Mouse (Mus musculus) thymus, postnatal 36 days (tissue): ENCODE measurements around the gene Evpl.

ENCODE experiments used
- DNase-seq, 2 experiments: peaks; one replicate each; pipeline ENCODE4 v3.0.0; 2022; ENCODE audit warnings: mixed read lengths in 2 of 2

The Evpl gene

DNA sequence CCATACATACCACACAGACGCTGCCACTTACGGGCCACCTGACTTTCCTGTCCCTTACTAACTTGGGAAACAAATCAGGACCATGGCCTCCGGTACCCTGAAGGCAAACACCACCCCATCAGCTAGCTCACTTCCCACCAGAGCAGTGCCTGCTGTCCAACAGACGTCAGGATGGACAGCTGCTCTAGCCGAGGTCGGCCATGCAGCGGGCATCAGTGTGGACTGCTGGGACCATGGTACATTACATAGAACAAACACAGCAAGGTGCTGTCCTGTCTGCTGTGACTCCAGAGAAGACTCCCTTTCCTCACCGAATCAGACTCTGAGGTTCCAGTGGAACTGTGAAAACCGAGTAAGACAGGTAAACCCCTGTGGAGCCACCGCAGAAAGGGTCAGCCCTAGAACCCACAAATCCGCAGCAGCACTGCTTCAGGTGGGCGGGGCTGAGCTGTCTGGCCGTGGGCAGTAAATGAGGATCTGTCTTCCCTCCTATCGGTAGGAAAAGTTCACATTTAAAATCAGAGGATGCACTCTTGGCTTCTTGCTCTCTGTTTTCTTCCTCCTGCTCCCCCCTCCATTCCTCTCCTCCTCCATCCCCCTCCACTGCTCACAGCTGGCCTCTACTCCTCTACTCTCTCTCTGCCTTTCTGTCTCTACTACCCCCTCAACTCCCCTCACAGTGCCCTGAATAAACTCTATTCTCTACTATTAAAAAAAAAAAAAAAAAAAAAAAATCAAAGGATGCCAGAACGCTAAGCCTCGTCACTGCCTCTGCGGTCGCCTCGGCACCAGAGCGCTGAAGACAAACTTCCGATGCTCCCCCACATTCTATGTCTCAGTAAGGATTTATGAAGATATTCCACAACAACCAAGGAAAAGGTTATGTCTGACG, 17.5 kb upstream of the Evpl start:
- no peak for DNase-seq

DNA sequence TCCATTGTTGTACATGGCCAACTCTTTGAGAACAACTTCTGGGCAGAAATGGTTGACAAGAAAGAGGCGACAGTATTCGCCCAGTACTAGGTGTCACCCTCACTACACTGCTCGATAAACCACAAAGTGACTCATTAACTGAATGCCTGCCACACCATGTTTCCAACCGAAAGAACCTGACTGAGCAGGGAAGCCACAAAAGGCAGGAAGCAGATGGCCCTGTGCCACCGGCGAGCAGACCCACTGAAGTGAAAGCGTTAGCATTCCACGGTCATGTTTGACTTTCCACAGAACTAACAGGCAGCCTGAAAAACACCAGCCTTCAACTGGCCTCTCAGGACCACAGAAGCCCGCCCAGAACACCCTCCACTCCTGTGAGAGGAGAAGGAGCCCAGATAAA, 16.8 kb upstream of the Evpl start:
- peak in 1 of 2 experiments; percentile 35 for DNase-seq

DNA sequence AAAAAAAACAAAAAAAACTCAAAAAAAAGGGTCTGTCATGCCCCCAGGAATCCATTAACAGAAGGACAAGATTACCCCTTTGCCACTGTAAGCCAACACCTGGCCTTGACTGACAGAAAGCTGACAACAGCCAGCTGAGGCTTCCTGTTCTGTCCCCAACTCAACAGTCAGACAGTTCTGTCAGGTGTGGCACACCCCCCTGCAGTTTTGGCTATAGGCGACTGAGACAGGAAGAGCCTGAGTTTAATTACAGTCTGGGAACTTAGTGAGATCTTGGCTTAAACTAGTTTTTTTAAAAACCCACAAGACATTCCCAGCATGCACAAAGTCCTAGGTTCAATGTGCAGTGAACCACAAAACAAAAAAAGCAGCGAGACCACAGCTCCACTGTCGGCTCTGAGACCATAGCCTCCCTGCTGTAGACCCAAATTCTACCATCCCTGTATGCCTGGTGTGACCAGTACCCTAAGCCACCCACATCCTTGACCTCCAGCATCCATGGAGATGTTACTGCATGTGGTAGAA, 15.3 kb upstream of the Evpl start:
- DNase-seq = peak; percentile 35 to 65

DNA sequence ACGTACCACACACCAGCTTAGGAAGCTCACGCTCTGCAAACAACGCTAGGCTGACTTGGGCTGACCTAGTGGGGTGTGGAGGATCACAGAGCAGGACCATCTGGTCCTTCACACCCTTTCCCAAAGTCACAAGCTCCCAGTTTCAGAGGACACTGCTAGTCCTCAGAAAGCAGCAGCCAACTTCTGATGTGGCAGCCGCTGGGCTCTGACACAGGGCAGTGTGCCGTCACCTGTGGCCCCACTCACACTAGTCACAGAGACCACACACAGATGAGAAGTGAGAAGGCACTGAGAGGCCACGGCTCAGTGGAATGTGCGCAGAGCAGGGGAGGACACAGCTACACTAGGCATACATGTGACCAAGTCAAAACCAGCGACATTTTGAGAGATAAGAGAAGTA, 13.0 kb upstream of the Evpl start:
- DNase-seq = no peak

DNA sequence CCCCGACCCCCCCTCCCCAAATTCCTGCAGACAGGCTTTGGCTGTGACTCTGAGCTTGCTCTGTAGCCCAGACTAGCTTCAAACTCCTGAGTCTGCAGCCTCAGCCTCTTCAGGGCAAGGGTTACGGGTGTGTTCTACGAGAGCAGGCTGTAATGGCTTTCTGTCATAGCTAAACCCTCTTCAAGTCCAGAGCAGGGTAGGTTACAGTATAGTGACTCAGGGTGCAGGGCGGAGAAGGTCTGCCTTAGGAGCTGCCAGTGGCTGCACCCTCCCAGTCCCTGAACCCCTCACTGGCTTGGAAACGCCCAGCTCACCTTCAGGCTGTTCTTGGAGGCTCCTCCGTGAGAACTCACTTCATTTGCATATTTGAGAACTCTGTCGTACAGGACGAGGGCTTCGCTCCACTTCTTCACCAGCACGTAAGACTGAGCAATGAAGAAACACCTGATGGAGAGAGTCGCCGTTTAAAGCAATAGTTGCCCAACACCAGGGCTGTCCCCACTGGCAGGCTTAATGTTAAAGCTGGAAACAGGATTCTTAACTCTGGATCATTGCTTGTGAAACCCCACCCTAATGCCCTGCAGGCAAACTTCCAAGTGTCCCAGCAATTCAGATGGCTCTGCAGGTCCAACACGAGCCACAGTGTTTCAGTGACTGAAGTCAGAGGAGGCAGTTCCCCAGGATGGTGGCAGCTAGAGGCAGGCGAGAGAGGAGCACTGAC, 9.8 kb upstream of the Evpl start:
- DNase-seq = no peak

DNA sequence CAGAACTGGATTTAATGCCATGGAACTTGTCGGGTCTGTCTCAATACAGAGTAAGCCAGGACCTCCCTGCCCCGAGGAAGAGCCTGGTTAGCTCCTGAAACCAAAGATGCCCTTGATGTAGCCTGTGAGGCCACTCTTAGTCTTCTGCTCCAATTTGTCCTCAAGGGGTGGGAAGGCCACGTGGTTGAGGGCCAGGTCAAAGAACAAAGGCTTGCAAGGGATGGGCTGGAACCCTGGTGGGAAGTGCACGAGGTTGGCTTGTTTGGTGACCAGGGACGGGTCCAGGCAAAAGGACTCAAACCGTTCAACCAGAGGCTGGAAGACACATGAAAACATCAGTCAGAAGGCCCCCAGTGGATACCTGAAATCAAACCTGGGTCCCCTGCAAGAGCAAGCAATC, 7.7 kb upstream of the Evpl start:
- no peak for DNase-seq

DNA sequence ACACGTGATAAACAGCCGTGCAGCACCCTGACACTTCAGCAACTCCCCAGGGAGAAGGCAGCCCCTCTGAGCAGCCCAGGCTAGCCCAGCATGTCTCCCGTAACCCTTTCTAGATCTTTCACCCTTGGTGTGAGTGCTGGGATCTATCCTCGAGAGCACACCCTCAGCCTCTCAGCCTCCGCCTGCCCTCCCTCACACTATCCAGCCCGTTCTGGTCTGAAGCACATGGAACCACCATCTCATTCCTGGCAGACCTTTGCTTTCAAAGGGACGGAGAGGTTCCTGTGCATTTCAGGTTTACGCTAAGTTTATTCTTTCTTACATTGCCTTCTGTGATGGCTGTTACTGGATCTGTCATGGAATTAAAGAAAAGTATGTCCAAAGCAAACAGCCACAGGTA, 6.7 kb upstream of the Evpl start:
- DNase-seq = no peak

DNA sequence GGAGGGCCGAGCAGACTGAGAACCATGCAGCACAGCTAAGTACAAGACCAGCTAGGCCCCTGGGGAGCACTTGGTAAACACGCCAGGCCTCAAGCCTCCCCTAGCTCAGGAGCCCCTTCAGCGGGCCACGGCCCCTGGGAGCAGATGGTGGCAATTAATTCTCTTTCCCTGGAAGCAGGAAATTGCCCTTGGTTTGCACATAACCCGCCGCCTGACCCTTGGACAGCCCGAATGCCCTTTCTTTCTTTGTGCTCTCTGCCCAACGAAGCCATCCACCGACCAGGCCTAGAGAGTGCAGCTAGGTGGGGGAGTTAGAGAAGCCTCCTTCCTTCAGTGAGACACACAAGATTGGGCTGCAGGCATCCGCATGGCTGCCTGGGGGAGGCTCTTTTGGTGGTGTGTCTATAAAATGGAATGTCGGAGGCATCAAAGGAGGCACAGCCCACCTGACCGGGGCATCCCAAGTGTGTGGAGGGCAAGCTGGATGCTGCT, 3.9 kb upstream of the Evpl start:
- DNase-seq = no peak

DNA sequence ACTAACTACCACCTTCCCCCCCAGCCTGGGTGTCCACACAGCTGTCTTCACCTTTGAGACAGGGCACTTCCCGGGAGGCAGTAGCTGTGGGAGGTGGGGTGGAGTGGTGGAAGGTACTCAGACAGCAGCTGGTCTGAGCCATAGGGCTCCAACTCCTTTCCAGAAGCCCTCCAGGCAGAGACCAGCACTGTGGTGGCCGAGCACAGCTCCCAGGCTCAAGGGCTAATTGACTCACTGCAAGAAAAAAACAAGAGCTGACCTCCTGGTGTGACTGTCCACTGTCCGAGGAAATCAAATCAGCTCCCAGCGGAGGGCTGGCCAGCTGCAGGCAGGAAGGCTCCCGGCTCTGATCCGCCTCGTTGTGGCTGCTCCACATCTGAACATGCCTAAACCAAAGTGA, 1.9 kb upstream of the Evpl start:
- no peak for DNase-seq

DNA sequence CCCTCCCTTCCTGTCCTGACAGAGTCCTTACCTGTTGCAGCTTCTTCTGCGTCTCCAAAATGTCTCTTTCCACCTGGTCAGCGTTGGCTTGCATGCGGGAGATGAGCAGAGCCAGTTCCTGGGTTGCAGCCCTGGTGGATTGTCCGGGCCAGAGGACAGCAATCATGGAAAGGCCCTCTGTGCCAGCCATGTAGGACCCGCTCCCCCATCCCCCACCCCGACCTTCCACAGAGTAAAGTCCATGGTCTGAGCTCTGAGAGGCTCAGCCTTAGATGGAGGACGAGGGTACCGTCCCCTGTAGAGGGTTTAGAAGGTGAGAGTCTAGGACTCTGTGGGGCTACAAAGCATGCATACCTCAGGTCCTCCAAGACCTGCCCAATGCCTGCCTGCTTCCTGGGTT, 3.0 kb downstream of the Evpl start:
- no peak for DNase-seq

DNA sequence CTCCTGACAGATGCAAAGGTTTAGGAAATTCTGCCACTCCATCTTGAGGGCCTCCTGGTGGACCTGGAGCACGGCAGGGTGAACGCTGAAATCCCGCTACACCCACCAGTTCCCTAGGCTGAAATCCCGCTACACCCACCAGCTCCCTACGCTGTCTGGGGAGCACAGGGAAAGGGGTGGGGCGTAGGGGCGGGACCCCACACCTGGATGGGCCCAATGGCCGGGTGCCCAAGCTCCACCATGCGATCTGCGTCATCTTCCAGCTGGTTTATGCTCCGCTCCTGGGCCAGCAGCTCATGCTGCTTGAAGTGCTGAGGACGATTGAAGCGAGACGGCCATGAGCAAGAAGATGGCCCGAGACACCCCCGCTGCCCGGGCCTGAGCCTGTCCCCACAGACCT, 5.5 kb downstream of the Evpl start:
- DNase-seq = no peak

DNA sequence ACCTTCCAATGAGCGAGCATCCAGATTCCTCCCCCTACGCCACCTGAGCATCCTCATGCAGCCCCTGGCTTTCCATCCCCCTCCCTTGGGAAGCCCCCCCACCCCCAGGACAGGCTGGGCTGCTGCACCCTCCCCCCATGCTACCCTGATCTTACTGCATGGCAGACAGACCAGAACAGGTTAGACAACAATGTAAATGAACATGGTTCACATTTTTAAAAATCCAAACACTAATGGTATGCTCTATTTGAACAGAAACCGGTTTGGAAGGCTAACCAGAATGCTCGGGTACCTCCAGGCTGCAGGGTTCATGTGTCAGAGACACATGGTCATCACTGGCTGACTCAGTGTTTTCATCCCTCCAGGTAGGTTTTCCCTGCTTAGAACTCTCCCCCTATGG, 9.2 kb downstream of the Evpl start:
- no peak for DNase-seq

DNA sequence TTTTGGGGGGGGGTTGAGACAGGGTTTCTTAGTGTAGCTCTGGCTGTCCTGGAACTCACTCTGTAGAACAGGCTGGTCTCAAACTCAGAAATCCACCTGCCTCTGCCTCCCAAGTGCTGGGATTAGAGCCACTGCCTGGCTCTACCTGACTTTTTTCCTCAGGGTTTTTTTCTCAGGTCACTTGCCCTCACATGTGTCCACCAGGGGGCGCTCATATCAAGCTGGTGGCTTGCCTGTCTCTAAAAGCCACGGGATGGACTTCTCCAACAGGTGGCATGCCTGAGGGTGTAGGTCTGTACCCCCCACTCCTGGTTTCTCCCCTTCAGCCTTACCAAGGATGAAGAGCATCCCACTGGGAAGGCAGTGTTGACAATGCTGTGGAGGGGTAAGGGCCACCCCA, 11.5 kb downstream of the Evpl start:
- peak; percentile 78 to 85 for DNase-seq

DNA sequence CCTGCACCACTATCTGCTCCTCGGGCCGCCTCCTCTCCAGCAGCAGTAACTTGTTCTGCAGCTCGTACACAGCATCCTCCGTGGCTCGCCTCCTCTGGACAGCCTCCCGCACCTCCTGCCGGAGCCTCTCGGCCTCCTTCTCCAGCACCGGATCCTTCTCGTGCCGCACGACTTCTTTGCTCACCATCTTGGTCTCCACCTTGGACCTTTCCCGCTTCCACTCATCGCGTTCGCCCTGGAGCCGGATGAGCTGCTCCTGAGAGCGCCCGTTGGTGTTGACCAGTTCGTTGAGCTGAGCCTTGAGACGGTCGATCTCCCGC, 15.2 kb downstream of the Evpl start:
- no peak for DNase-seq

DNA sequence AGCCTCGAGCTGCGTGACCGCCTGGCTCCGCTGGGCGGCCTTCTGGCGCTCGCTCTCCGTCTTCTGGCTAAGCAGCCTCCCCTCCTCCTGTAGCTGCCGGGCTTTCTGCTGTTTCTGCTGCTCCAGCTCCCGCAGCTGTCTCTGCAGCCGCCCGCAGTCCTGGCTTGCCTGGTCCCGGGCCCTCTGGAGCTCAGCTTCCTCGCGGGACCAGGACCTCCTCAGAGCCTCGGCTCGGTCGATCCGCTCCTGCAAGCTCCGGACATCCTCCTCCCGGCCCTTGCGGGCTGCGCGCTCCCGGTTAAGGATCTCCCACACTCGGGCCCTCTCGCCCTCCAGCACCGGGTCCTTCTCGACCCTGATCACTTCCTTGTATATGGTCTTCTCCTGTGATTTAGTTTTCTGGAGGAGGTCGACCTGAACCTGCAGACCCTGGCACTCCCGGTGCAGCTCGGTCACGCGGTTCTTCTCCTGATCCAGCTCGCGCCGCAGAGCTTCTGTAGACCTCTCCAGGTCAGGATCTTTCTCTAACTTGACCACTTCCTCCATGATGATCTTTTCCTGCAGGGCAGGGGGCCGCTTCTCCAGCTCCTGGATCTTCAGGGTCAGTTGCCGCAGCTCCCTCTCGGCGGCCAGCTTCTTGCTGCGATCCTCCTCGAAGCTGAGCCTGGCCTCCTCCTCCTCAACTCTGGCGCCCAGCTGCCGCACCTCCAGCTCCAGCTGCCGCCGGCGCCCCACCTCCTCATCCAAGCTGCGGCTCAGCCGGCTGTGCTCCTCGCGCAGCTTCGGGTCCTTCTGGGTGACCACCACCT, 15.7 kb downstream of the Evpl start:
- no peak for DNase-seq

DNA sequence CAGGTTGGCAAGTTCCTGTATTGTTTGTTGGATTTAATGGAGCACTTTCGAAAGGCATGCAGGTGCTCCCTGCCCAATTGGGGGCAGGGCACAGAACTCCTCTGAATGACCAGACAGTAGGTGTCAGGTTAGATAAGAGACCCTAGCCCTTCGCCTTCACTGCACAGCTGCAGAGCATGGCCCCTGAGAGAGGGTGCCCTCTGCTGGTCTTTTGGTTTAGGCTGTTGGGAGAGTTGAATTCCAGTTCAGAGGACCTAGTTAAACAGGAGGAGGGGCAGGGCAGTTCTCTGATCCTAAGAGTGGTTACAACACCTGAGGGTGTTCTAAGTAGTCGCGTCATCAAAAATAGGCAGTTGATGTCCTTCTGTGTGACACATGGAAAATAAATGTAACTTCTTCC, 18.0 kb downstream of the Evpl start:
- peak; percentile 64 to 69 for DNase-seq

DNA sequence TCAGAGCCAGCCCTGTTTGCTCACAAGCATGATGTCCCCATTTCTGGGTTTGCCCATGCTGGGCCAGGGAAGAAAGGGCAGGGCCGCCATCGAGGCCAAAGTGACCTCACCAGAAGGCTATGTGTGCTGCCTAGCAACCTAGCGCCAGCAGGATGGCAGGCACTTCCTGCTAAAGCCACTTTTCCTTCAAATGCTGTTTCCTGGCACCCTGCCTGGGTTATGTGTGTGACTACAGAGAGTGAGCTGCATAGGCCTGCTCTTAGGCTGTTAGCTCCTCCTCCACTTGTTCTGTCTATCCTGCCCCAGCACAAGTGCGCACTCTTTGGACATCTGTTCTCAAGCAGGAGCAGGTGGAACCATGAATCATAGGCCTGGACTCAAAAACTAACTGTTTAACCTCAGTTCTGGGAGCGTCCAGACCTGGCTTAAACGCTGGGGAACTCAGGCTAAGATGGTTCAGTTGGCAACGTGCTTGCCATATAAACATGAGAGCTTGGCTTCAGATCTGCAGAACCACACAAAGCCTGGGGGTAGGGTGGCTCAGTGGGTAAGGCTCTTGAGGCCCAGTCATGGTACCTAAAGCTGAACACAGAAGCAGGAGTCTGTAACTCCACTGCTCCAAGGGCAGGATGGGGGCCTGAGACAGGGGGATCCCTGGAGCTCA, 19.0 kb downstream of the Evpl start:
- no peak for DNase-seq

DNA sequence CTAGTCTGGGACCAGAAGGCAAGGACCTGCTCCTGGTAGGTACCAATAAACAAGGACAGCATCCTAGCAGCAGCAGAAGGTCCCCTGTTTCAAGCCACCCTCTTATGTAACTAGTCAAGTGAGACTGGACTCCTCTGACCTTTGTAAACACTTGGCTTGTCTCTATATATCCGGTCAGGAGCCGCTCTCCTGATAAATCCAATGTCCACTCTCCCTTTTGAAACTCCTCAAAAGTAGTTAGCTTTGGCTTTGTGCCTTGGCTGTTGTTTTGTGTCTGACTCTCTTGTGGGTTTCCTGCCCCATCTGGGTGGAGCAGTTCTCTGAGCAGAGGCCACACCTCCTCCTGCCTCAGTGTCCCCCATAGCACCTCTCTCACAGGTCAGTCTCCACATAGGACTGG, 19.6 kb downstream of the Evpl start:
- DNase-seq = no peak

DNA sequence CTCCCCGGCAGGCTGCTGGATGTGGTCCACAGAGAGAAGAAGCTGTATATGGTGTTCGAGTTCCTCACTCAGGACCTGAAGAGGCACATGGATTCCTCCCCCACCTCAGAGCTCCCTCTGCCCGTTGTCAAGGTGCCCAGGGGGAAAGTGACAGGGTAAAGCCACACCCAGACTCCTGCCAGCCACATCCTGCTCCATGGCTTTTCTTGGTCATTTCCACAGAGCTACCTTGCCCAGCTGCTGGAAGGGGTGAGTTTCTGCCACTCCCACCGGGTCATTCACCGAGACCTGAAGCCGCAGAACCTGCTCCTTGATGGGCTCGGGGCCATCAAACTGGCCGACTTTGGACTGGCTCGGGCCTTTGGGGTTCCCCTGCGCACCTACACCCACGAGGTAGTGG, 21.3 kb downstream of the Evpl start:
- no peak for DNase-seq

DNA sequence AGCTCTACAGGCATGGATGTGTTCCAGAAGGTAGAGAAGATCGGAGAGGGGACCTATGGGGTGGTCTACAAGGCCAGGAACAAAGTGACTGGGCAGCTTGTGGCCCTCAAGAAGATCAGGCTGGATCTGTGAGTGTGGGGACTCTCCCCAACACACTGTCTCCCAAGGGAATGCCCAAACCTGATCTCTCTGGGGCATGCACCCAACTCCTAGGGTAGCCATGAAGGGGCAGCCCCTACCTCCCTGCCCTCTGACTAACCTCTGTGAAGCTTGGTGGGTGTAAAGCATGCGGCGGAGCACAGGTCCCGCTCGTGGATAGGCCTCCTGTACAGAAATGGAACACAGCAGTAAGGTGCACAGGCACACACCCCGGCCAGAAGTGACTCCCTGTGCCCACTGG, 21.9 kb downstream of the Evpl start:
- DNase-seq = no peak

DNA sequence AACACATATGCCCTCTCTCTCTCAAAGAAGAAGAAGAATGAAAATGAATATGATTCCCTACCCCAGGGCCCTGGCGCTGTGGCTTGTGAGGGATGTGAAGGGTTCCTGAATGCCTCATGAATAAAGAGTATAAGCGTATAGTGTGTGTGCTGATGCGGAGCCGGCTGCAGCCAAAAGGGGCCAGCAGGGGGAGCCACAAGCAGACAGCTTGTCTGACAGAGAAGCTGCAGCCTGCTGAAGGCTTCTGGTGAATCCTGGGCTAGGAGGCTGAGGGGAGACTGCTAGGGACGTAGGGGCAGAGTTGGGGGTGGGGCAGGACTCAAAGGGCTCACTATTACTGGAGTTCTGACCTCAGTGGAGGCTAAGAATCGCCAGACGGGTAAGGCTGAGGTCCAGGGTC, 22.7 kb downstream of the Evpl start:
- peak in 1 of 2 experiments; percentile 35 for DNase-seq

DNA sequence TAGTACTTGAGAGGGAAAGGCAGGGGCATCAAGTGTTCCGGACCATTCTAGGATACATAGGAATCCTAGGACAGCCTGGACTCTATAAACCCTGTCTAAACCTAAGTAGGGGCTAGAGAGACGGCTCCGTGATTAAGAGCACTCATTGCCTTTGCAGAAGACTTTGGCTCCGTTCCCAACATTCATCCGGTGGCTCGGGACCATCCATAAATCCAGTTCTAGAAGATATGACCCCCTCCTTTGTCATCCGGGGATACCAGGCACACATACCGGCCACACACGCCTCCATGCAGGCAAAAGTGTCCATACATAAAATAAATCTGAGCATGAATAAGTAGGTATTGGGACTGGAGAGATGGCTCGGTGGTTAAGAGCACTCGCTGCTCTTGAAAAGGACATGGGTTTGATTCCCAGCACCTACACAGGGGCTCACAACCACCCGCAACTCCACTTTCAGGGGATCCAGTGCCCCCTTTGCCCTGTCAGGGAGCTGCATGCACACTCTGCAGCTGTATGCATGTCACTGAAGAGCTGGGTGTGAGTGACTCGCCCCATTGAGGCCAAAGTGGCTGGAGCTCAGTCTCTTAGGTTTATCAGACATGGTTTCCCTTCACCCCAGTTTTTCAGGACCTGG, 23.9 kb downstream of the Evpl start:
- no peak for DNase-seq
